Mouse (Mus musculus) embryonic facial prominence, embryonic 11.5 days (tissue): ENCODE measurements around the gene Olfr1120. TPM values are rescaled to one million over a fixed set of nuclear protein-coding genes. Genes with fewer than 3 reads are reported as not detected.
"Not testable (repeated sequence)": the region's sequence is repeated elsewhere in the genome, so short reads cannot be mapped to it uniquely, and the experiment has no call there.

Experiments used
- ATAC-seq: fragments of 200-750 bp; cut with Nextera tagmentation; replicated peaks from 2 replicates; pipeline ENCODE4 v1.8.0; 2017; ENCODE audit warnings: low read depth; ENCODE audit not compliant: insufficient number of reproducible peaks, low FRiP score, low TSS enrichment
- DNase-seq: peaks from one replicate; pipeline ENCODE4 v3.0.0-alpha.2; 2015; ENCODE audit warnings: low spot score
- H3K27ac ChIP-seq: fragments of 300-500 bp; sonication (generic); replicated peaks from 2 replicates; pipeline ENCODE4 v1.5.1; 2014; ENCODE audit warnings: mild to moderate bottlenecking, low read depth, low read length, control low read depth
- H3K27me3 ChIP-seq: fragments of 300-500 bp; sonication (generic); 2 replicates; pipeline ENCODE4 v1.6.1; 2014; ENCODE audit warnings: mild to moderate bottlenecking, low read length, moderate library complexity, mixed read lengths; ENCODE audit not compliant: control insufficient read depth, insufficient read depth
- H3K36me3 ChIP-seq: fragments of 300-500 bp; sonication (generic); replicated peaks from 2 replicates; pipeline ENCODE4 v1.6.1; 2014; ENCODE audit warnings: low read depth, mild to moderate bottlenecking, low read length, moderate library complexity, mixed read lengths; ENCODE audit not compliant: control insufficient read depth, insufficient read depth
- H3K4me1 ChIP-seq: fragments of 300-500 bp; sonication (generic); 2 replicates; pipeline ENCODE4 v1.6.1; 2014; ENCODE audit warnings: low read length, mixed read lengths; ENCODE audit not compliant: control insufficient read depth, insufficient read depth
- H3K4me2 ChIP-seq: fragments of 300-500 bp; sonication (generic); 2 replicates; pipeline ENCODE4 v1.6.1; 2014; ENCODE audit warnings: low read depth, mild to moderate bottlenecking, control low read depth, low read length, moderate library complexity
- H3K4me3 ChIP-seq: fragments of 300-500 bp; sonication (generic); 2 replicates; pipeline ENCODE4 v1.5.1; 2014; ENCODE audit warnings: low read depth, low read length, control low read depth
- H3K9ac ChIP-seq: fragments of 300-500 bp; sonication (generic); replicated peaks from 2 replicates; pipeline ENCODE4 v1.6.1; 2014; ENCODE audit warnings: mild to moderate bottlenecking, control low read depth, low read length
- H3K9me3 ChIP-seq: fragments of 300-500 bp; sonication (generic); replicated peaks from 2 replicates; pipeline ENCODE4 v1.6.1; 2016; ENCODE audit warnings: mild to moderate bottlenecking, low read length, inconsistent platforms, mixed read lengths; ENCODE audit not compliant: control insufficient read depth
- WGBS: fragments of 180-500 bp; shearing (Covaris S2); extraction: QIAGEN DNeasy Blood & Tissue Kit; methylation state at CpG from one replicate; pipeline ENCODE4 v1.1.7; 2014; 5-methylcytosine and 5-hydroxymethylcytosine counted together
- polyA plus RNA-seq: library from polyadenylated mRNA; unstranded; fragments of >200 nt; fragmentation: Nextera tagmentation; extraction: Ambion mirVana; gene quantifications from 2 replicates; pipeline ENCODE4 v1.2.1, GENCODE M21; 2014

Gene Olfr1120
- polyA plus RNA-seq, 1 experiment from 2014 or later: not detected

DNA sequence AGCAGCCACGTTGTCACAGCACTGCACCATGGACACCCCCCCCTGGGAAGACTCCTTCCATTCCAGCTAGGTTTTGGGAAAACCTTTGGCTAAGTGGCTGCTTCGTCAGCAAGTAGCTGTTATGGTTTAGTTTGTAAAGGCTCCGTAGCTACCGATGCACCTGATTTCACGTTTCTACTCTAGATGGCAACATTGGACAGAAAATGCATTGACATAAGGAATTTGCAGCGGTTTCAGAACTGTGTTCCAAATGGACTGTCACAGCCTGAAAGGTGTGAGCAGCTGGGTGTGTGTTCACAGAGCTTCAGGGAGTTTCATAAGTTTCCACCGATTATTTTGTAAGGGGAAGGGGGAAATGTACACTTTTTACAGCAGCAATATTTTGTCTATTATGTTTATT lies 40.1 kb downstream of the Olfr1120 start:
- not testable (repeated sequence) for DNase-seq, H3K4me2 ChIP-seq, H3K36me3 ChIP-seq, H3K27ac ChIP-seq, H3K27me3 ChIP-seq, H3K4me1 ChIP-seq, H3K9me3 ChIP-seq, H3K9ac ChIP-seq, ATAC-seq, H3K4me3 ChIP-seq
- WGBS: 85% methylated on average over 7 of the region's 7 CpGs

Other genes starting within 250 kb of the Olfr1120 start
- gene Olfr259, start 240.2 kb upstream of the Olfr1120 start, polyA plus RNA-seq: not detected in 2 replicates
- not detected in 2 replicates for gene Olfr1110, start 214.5 kb upstream of the Olfr1120 start, polyA plus RNA-seq
- gene Olfr1111, start 202.2 kb upstream of the Olfr1120 start, polyA plus RNA-seq: not detected in 2 replicates
- gene Olfr1112, start 167.0 kb upstream of the Olfr1120 start, polyA plus RNA-seq: not detected in 2 replicates
- not detected in 2 replicates for gene Olfr1113, start 145.8 kb upstream of the Olfr1120 start, polyA plus RNA-seq
- gene Olfr1115, start 106.8 kb upstream of the Olfr1120 start, polyA plus RNA-seq: not detected in 2 replicates
- gene Olfr1116, start 87.3 kb upstream of the Olfr1120 start, polyA plus RNA-seq: not detected in 2 replicates
- gene Olfr1118, start 47.2 kb upstream of the Olfr1120 start, polyA plus RNA-seq: not detected in 2 replicates
- gene Olfr1121, start 15.1 kb downstream of the Olfr1120 start, polyA plus RNA-seq: not detected in 2 replicates
- gene Olfr1122, start 31.0 kb downstream of the Olfr1120 start, polyA plus RNA-seq: not detected in 2 replicates
- gene Olfr1123, start 61.8 kb downstream of the Olfr1120 start, polyA plus RNA-seq: not detected in 2 replicates
- gene Olfr1124, start 75.5 kb downstream of the Olfr1120 start, polyA plus RNA-seq: not detected in 2 replicates
- gene Olfr1126, start 99.1 kb downstream of the Olfr1120 start, polyA plus RNA-seq: not detected in 2 replicates
- not detected in 2 replicates for gene Pramel7, start 142.3 kb downstream of the Olfr1120 start, polyA plus RNA-seq
- gene Pramel6, start 151.8 kb downstream of the Olfr1120 start, polyA plus RNA-seq: not detected in 2 replicates
- not detected in 2 replicates for gene Olfr153, start 177.0 kb downstream of the Olfr1120 start, polyA plus RNA-seq
- not detected in 2 replicates for gene Olfr1128, start 190.7 kb downstream of the Olfr1120 start, polyA plus RNA-seq
- gene Olfr1129, start 219.1 kb downstream of the Olfr1120 start, polyA plus RNA-seq: not detected in 2 replicates